Mouse (Mus musculus) left cerebral cortex, postnatal 4 days (tissue): ENCODE results near the gene Polr3h. TPM values are rescaled to one million over a fixed set of nuclear protein-coding genes. Genes with fewer than 3 reads are reported as not detected.

Experiments
- DNase-seq: peaks from one replicate; pipeline ENCODE4 v3.0.0-alpha.2; 2022
- intact Hi-C: fragments of 180-260 bp; cut with DNase I; formaldehyde crosslinking; loops from one replicate; pipeline ENCODE4 v1.15.1; 2025
- total RNA-seq, 2 experiments: library from RNA; stranded (reverse); gene quantifications; 2 replicates each; pipeline ENCODE4 v1.2.3; 2021

The Polr3h gene
- total RNA-seq, 2 experiments from 2014 or later = 45.7 to 48.1 TPM

GRCm38 (mm10) chr15:81879531-81880401 lies 46.3 kb downstream of the Polr3h start:
- DNase-seq = peak; percentile 65
- intact Hi-C loops = no loop called here

GRCm38 (mm10) chr15:81872262-81873136 lies 53.5 kb downstream of the Polr3h start, which contains the start of gene Aco2:
Gene Aco2, plus strand, starts transcription at chr15:81872309.
- intact Hi-C loops = no loop called here
- DNase-seq = peak; percentile 99

GRCm38 (mm10) chr15:81871604-81872261 lies 54.3 kb downstream of the Polr3h start, which contains the start of gene Phf5a:
Gene Phf5a, minus strand, starts transcription at chr15:81871911.
- intact Hi-C loops = no loop called here
- peak; percentile 85 for DNase-seq

GRCm38 (mm10) chr15:81869985-81870384 lies 56.1 kb downstream of the Polr3h start:
- intact Hi-C loops = no loop called here
- DNase-seq = no peak

- no peak for DNase-seq
- intact Hi-C loops = no loop called here
Measured at GRCm38 (mm10) chr15:81864238-81864637, 61.8 kb downstream of the Polr3h start.

GRCm38 (mm10) chr15:81860471-81861135 lies 65.4 kb downstream of the Polr3h start:
- intact Hi-C loops = no loop called here
- DNase-seq = peak; percentile 28

- intact Hi-C loops = no loop called here
- DNase-seq = peak; percentile 89
Measured at GRCm38 (mm10) chr15:81859330-81860255, 66.4 kb downstream of the Polr3h start.

- intact Hi-C loops = no loop called here
- peak; percentile 59 for DNase-seq
Measured at GRCm38 (mm10) chr15:81858517-81859329, 67.3 kb downstream of the Polr3h start, which contains the start of gene Tob2. Gene Tob2, minus strand, starts transcription at chr15:81858796.

- peak; percentile 88 for DNase-seq
- intact Hi-C loops = no loop called here
Measured at GRCm38 (mm10) chr15:81858138-81858516, 67.9 kb downstream of the Polr3h start.

- peak; percentile 41 for DNase-seq
- intact Hi-C loops = no loop called here
Measured at GRCm38 (mm10) chr15:81857724-81858116, 68.3 kb downstream of the Polr3h start.

GRCm38 (mm10) chr15:81856938-81857723 lies 68.9 kb downstream of the Polr3h start:
- intact Hi-C loops = no loop called here

GRCm38 (mm10) chr15:81856030-81856790 lies 69.8 kb downstream of the Polr3h start:
- intact Hi-C loops = no loop called here
- peak; percentile 89 for DNase-seq

More at GRCm38 (mm10) chr15:81856938-81857723, 68.9 kb downstream of the Polr3h start:
- no peak for DNase-seq

GRCm38 (mm10) chr15:81853081-81853480 lies 73.0 kb downstream of the Polr3h start:
- DNase-seq = no peak
- intact Hi-C loops = no loop called here

- no peak for DNase-seq
- intact Hi-C loops = no loop called here
Measured at GRCm38 (mm10) chr15:81852411-81853000, 73.5 kb downstream of the Polr3h start.

- intact Hi-C loops = no loop called here
- no peak for DNase-seq
Measured at GRCm38 (mm10) chr15:81851375-81851774, 74.7 kb downstream of the Polr3h start.

GRCm38 (mm10) chr15:81850718-81851117 lies 75.3 kb downstream of the Polr3h start:
- DNase-seq = no peak
- intact Hi-C loops = no loop called here
